Mouse (Mus musculus): ENCODE measurements at regions not wholly inside any gene's neighbourhood (a gene's known extent, or its start where the extent isn't known, plus 50 kb on each side); places are given as distances from the start of the nearest gene placed in this dataset.

DNA sequence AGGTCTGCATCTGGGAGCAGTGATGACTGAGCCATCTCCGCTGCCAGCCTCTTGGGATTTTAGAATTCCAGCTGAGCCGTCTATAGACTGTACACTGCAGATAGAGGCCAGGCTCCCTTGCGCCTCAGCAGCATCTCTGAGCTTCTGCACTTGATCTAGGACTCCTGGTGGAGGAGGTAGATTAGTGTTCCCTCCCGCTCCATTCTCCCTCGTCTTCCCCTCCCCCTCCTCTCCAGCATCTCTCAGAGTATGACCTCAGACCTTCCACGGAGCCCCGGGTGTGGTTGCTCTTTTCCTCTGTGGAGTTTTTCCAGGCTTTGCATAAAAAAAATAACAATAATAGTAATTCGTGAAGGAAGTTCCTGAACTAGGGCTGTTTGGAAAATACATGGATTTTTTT, 241.8 kb downstream of the Gadd45g start:
- no peak overlapping the region for H3K4me3 ChIP-seq (replicated peaks; ENCODE audit: low read depth, low read length)
- 0 out of 2 replicates have a peak, but pooled peaks cover 4% of the 10 kb centered on the region for H3K4me1 ChIP-seq (replicated peaks; ENCODE audit: insufficient read depth, low read length)
- WGBS = 36% methylated on average over 8 of the region's 8 CpGs

DNA sequence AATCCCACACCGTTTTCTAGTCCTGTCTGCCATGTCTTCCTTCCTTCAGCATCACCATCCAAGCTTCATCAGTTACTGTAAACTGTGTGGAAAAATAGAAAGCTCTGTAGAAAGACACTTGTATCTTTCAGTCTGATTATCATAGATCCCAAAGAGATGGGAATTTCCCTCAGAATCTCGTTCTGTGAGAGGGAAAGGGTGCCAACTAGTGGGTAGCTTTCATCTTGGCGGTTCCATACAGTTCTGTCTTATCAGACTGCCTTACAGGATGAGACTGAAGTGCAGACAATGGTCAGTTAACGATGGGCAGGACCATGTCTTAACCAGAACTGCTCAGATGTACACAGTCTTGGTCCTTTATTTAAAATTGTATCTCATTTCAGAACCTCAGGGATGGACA, 243.9 kb downstream of the Gadd45g start:
- TF ChIP-seq CTCF (IDR thresholded peaks at IDR 0.05; ENCODE audit: low read depth) = peak; percentile 42; the same call in 1 of the 2 replicates
- H3K4me2 ChIP-seq (ENCODE audit: low read length) = no peak overlapping the region
- H3K27me3 ChIP-seq (ENCODE audit: insufficient read depth, low read length) = no peaks in the 10 kb centered on the region
- H3K27ac ChIP-seq = no peak overlapping the region
- H3K9me3 ChIP-seq (replicated peaks; ENCODE audit: low read length) = no peaks in the 10 kb centered on the region
- WGBS = 68% methylated on average over 4 of the region's 4 CpGs
- no peaks in the 10 kb centered on the region for H3K36me3 ChIP-seq (ENCODE audit: insufficient read depth, low read length)
- no peak overlapping the region for H3K9ac ChIP-seq (ENCODE audit: low read depth, low read length)
- no peak for DNase-seq (ENCODE audit: low spot score)
- no peak overlapping the region for H3K4me3 ChIP-seq (replicated peaks; ENCODE audit: low read depth, low read length)
- ATAC-seq (replicated peaks; ENCODE audit: low FRiP score, low read depth) = no peak
- no peaks in the 10 kb centered on the region for H3K4me1 ChIP-seq (replicated peaks; ENCODE audit: insufficient read depth, low read length)

More for the DNA sequence above, 241.8 kb downstream of the Gadd45g start:
- no peaks in the 10 kb centered on the region for H3K27me3 ChIP-seq (ENCODE audit: insufficient read depth, low read length)
- no peak overlapping the region for H3K4me2 ChIP-seq (ENCODE audit: low read length)
- no peaks in the 10 kb centered on the region for H3K36me3 ChIP-seq (ENCODE audit: insufficient read depth, low read length)
- H3K9me3 ChIP-seq (replicated peaks; ENCODE audit: low read length) = no peaks in the 10 kb centered on the region
- no peak overlapping the region for H3K27ac ChIP-seq
- DNase-seq (ENCODE audit: low spot score) (no peak), ATAC-seq (replicated peaks; ENCODE audit: low FRiP score, low read depth) (no peak)
- H3K9ac ChIP-seq (ENCODE audit: low read depth, low read length) = no peak overlapping the region
- no peak for TF ChIP-seq CTCF (IDR thresholded peaks at IDR 0.05; ENCODE audit: low read depth)

DNA sequence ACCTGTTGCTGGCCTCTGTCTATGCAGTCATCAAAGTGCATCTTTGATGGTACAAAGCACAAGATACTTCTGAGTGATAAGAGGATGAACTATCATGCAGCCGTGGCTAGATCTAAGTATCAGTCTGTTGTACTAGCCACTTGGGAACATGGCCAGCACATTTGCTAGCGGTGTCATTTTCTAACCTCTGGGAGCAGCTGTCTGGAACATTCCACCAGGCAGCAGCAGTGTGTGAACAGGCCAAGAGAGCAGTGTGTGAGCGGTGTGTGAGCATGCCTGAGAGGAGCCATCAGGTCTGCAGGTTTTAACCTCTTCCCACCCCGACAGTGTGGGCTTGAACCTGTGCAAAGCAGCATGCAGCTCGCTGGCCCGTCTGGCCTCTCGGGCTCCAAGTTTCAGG, 248.3 kb downstream of the Gadd45g start:
- Histone ChIP-seq H3K27ac (no peak overlapping the region), H3K4me3 (replicated peaks; ENCODE audit: low read depth, low read length) (no peak overlapping the region), H3K9me3 (replicated peaks; ENCODE audit: low read length) (no peaks in the 10 kb centered on the region), H3K4me2 (ENCODE audit: low read length) (no peak overlapping the region), H3K36me3 (ENCODE audit: insufficient read depth, low read length) (no peaks in the 10 kb centered on the region), H3K4me1 (replicated peaks; ENCODE audit: insufficient read depth, low read length) (no peaks in the 10 kb centered on the region), H3K27me3 (ENCODE audit: insufficient read depth, low read length) (no peaks in the 10 kb centered on the region), H3K9ac (ENCODE audit: low read depth, low read length) (no peak overlapping the region)
- ATAC-seq (replicated peaks; ENCODE audit: low FRiP score, low read depth) (no peak), DNase-seq (ENCODE audit: low spot score) (no peak)
- no peak for TF ChIP-seq CTCF (IDR thresholded peaks at IDR 0.05; ENCODE audit: low read depth)
- 64% methylated on average over 7 of the region's 7 CpGs for WGBS

DNA sequence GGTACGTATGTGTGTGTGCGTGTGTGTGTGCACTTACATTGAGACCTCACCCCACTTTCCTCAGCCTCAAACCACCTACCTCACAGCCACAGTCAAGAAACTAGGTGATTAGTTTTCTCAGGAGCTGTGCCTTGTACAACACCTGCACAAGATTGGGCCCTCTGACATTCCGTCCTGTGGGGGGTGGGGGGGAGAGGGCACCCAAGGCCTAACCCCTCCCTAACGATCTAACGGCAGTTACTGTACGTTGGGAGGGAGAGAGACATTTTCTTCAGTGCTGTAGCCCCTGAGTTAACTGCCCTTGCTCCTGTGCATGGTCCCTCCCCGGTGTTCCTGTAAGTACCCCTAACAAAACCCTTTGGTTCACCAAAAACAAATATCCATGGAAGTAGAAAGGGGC, 250.0 kb downstream of the Gadd45g start:
- Histone ChIP-seq H3K9ac (ENCODE audit: low read depth, low read length) (no peak overlapping the region), H3K27me3 (ENCODE audit: insufficient read depth, low read length) (no peaks in the 10 kb centered on the region), H3K9me3 (replicated peaks; ENCODE audit: low read length) (no peaks in the 10 kb centered on the region), H3K4me3 (replicated peaks; ENCODE audit: low read depth, low read length) (no peak overlapping the region), H3K27ac (no peak overlapping the region), H3K4me1 (replicated peaks; ENCODE audit: insufficient read depth, low read length) (no peaks in the 10 kb centered on the region), H3K36me3 (ENCODE audit: insufficient read depth, low read length) (no peaks in the 10 kb centered on the region), H3K4me2 (ENCODE audit: low read length) (no peak overlapping the region)
- DNase-seq (ENCODE audit: low spot score) (no peak), ATAC-seq (replicated peaks; ENCODE audit: low FRiP score, low read depth) (no peak)
- TF ChIP-seq CTCF (IDR thresholded peaks at IDR 0.05; ENCODE audit: low read depth) = no peak
- 70% methylated on average over 7 of the region's 7 CpGs for WGBS

DNA sequence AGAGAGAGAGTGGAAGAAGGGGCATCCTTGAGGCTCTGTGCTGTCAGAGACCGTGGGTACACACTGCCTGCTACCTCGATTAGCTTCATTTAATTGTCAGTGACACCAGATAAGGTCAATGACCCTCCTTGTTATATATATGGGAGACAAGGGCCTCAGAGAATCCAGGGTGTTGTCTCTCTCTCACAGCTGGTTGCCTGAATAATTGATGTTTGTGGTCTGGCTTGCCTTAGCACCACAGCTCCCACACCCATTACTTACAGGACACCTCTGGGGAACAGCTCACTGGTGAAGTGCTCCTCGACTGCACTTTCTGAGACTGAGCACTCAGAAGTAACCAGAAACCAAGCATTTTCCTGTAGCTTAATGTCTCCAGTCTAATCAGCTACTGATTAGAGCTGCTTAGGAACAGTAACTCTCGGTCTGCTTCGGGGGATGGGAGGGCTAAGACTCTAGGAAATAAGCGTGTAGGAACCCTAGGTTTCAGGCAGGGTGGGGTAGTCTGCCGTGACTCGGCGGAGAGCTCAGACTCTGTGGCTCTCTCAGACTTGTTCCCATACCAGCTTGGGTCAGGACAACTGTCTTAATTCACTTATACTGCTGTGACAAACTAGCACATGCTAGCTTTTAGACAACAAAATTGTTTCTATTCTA, 259.6 kb downstream of the Gadd45g start:
- no peaks in the 10 kb centered on the region for H3K4me1 ChIP-seq (replicated peaks; ENCODE audit: insufficient read depth, low read length)
- TF ChIP-seq CTCF (IDR thresholded peaks at IDR 0.05; ENCODE audit: low read depth) = no peak
- no peak overlapping the region for H3K4me3 ChIP-seq (replicated peaks; ENCODE audit: low read depth, low read length)
- no peak overlapping the region for H3K4me2 ChIP-seq (ENCODE audit: low read length)
- ATAC-seq (replicated peaks; ENCODE audit: low FRiP score, low read depth) (no peak), DNase-seq (ENCODE audit: low spot score) (peak; percentile 28)
- H3K36me3 ChIP-seq (ENCODE audit: insufficient read depth, low read length) = no peaks in the 10 kb centered on the region
- H3K9ac ChIP-seq (ENCODE audit: low read depth, low read length) = no peak overlapping the region
- H3K27ac ChIP-seq = no peak overlapping the region
- no peaks in the 10 kb centered on the region for H3K9me3 ChIP-seq (replicated peaks; ENCODE audit: low read length)
- H3K27me3 ChIP-seq (ENCODE audit: insufficient read depth, low read length) = no peaks in the 10 kb centered on the region
- 27% methylated on average over 9 of the region's 9 CpGs for WGBS

DNA sequence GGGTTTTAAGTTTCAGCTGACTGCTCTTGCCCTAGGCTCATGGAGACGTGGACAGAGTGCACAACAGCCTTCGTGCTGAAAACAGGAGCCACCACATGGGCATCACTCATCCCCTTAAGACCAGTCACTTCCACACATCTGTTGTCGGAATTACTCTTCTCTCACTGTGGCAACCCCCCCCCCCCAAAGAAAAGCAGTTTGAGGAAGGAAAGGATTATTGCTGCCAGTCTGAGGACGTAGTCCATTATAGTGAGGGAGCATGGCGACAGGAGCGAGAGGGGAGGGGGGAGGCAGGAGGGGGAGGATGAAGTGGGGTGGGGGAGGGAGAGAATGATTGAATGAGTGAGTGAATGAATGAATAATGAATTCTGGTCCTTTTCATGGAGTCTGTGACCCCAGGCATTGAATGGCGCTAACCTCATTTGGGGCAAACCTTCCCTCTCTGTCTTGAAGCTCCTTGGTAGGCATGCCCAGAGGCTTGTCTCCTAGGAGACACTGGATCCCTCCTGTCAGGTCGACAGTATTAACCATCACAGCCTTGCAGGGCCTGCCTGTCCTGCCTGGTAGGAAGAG, 262.0 kb downstream of the Gadd45g start:
- Histone ChIP-seq H3K9ac (ENCODE audit: low read depth, low read length) (no peak overlapping the region), H3K4me3 (replicated peaks; ENCODE audit: low read depth, low read length) (no peak overlapping the region), H3K4me1 (replicated peaks; ENCODE audit: insufficient read depth, low read length) (no peaks in the 10 kb centered on the region), H3K27ac (no peak overlapping the region), H3K4me2 (ENCODE audit: low read length) (no peak overlapping the region), H3K9me3 (replicated peaks; ENCODE audit: low read length) (no peaks in the 10 kb centered on the region), H3K27me3 (ENCODE audit: insufficient read depth, low read length) (no peaks in the 10 kb centered on the region), H3K36me3 (ENCODE audit: insufficient read depth, low read length) (no peaks in the 10 kb centered on the region)
- TF ChIP-seq CTCF (IDR thresholded peaks at IDR 0.05; ENCODE audit: low read depth) = no peak
- 69% methylated on average over 8 of the region's 8 CpGs for WGBS
- DNase-seq (ENCODE audit: low spot score) = no peak
- no peak for ATAC-seq (replicated peaks; ENCODE audit: low FRiP score, low read depth)
